Mouse (Mus musculus) adrenal gland, postnatal 4 days (tissue): ENCODE data around the gene Prb1. TPM values are rescaled to one million over a fixed set of nuclear protein-coding genes. Genes with fewer than 3 reads are reported as not detected.
"Not testable (repeated sequence)": the region's sequence is repeated elsewhere in the genome, so short reads cannot be mapped to it uniquely, and the experiment has no call there.

Experiments
- DNase-seq, 2 experiments: peaks; one replicate each; pipeline ENCODE4 v3.0.0; 2021 to 2022; ENCODE audit warnings: low spot score in 2 of 2, mixed read lengths in 2 of 2
- long read RNA-seq, 2 experiments: library from polyadenylated mRNA; stranded (forward); transcript quantifications; one replicate each; pipeline ENCODE4 v2.0.0; 2021
- total RNA-seq, 2 experiments: library from RNA; stranded (reverse); gene quantifications; 2 replicates each; pipeline ENCODE4 v1.2.3; 2021

Gene Prb1
- not detected for total RNA-seq
- long read RNA-seq, experiment 1: 0 reads
- long read RNA-seq, experiment 2: 0 reads

DNA sequence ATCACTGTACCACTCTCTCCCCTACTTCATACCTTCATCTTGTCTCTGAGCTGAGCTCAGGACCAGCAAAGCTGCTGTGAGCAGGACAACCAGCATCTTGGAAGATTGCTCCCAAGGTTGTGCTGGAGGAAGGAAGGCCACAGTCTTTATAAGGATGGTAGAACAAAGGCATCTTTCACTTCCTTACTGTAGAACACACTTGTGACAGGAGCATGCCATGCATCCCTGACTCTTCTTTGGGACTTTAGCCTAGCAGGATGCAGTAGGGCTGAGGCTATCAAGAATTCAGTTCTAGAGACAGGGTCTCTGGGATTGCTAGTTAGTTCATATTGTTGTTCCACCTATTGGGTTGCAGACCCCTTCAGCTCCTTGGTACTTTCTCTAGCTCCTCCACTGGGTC lies at the start of gene Prb1:
Prb1 (minus strand) TSS at position 101 of the 400 bp plus-strand sequence.
- not testable (repeated sequence) for DNase-seq

Other genes starting within 250 kb of the Prb1 start
- not detected for gene Prpmp5, start 104.2 kb upstream of the Prb1 start, total RNA-seq
- not detected for gene Gm8882, start 153.6 kb upstream of the Prb1 start, total RNA-seq